Mouse (Mus musculus) activated CD4-positive, CD25-positive, alpha-beta regulatory T cell, adult 4 months (primary cell): ENCODE measurements around the gene Pld1. TPM values are rescaled to one million over a fixed set of nuclear protein-coding genes. Genes with fewer than 3 reads are reported as not detected.

Source experiments
- ATAC-seq: one replicate; pipeline ENCODE4 v1.8.0; 2017
- polyA plus RNA-seq, 2 experiments: library from polyadenylated mRNA; unstranded; fragments of 100-300 nt; shearing (Covaris generic); gene quantifications; one replicate each; pipeline ENCODE4 v1.2.1; 2017

Gene Pld1
- under 1 TPM; 0.11 to 0.25 TPM for polyA plus RNA-seq

GRCm38 (mm10) chr3:27938381-27939323 is at the start of gene Pld1:
Pld1 (plus strand) TSS chr3:27938695.
- no peak for ATAC-seq

DNA sequence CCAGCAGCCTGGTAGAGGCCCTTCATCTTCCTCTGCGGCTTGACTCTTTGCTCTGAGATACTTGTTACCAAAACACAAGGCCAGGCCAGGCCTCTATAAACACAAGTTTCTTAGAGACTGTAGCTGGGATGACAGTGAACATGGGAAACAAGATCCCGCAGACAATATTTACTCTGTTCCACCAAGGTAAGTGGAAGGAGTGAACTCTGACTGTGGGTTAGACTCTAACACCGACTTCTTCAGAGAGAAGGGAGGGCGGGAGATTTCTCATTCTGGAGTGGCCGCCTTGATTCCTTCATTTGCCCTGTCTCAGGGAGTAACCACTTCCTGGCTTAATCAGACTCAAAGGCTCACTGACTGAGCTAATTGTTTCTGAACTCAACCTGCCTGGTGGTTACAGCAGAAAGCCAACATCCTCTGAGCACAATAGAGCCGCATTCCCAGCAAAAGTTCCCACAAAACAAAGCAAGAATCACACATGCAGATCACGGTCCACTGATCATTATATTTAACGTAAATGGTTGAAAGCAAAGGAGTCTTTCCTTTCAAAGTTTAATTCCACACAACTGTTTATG is 42.1 kb upstream of the Pld1 start, which contains the start of gene Tmem212:
Gene Tmem212, minus strand, starts transcription at position 51 of the 575 bp plus-strand sequence.
- ATAC-seq = no peak

DNA sequence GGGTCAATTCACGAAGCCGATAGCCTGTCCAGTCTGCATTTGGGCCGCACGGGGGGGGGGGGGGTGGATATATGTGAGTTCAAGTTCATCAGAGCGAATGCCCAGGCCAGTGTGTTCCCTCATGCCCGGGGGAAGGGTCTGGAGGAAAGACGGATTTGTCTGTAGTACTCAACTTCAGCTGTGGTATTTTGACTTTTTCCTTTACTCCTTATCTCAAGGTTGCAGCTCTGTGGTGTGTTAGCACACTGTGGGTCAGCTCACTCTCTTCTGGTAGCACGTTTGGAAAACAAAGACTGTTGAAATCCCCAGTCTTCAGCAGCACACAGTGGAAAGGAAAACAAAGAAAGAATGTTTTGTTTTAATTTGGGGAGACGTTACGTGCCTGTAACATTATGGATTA is 40.3 kb upstream of the Pld1 start:
- ATAC-seq = no peak

GRCm38 (mm10) chr3:27899012-27899726 is 39.3 kb upstream of the Pld1 start:
- ATAC-seq = no peak

- ATAC-seq = no peak
Measured at GRCm38 (mm10) chr3:27901846-27902245, 36.6 kb upstream of the Pld1 start.

- ATAC-seq = no peak
Measured at GRCm38 (mm10) chr3:27904659-27905330, 33.7 kb upstream of the Pld1 start.

- no peak for ATAC-seq
Measured at GRCm38 (mm10) chr3:27906647-27907209, 31.8 kb upstream of the Pld1 start.

GRCm38 (mm10) chr3:27907301-27907700 is 31.2 kb upstream of the Pld1 start:
- ATAC-seq = no peak

GRCm38 (mm10) chr3:27908316-27908715 is 30.2 kb upstream of the Pld1 start:
- ATAC-seq = no peak

- ATAC-seq = no peak
Measured at GRCm38 (mm10) chr3:27909016-27909415, 29.5 kb upstream of the Pld1 start.

- ATAC-seq = no peak
Measured at GRCm38 (mm10) chr3:27918656-27919436, 19.6 kb upstream of the Pld1 start.

GRCm38 (mm10) chr3:27921268-27922020 is 17.1 kb upstream of the Pld1 start:
- no peak for ATAC-seq

- no peak for ATAC-seq
Measured at GRCm38 (mm10) chr3:27924037-27924436, 14.5 kb upstream of the Pld1 start.

DNA sequence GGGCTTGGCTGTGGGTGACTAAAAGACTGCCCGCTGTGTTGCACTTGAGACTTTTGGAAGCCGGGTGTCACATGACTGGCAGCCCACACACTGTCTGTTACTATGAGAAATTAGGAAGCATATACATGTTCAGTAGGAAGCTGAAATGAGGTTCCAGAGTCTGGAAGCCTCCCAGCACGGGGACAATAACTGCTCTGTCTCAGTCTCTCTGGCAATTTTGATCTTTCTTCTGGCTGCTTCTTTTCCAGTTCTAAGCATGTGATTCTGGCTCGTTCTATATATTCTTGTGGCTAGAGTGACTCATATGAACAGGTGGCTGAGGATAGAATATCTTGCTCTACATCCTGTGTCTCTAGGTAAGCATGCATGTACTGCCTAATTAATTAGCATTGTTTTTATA is 9.3 kb upstream of the Pld1 start:
- ATAC-seq = no peak

GRCm38 (mm10) chr3:27932391-27932790 is 6.1 kb upstream of the Pld1 start:
- no peak for ATAC-seq

DNA sequence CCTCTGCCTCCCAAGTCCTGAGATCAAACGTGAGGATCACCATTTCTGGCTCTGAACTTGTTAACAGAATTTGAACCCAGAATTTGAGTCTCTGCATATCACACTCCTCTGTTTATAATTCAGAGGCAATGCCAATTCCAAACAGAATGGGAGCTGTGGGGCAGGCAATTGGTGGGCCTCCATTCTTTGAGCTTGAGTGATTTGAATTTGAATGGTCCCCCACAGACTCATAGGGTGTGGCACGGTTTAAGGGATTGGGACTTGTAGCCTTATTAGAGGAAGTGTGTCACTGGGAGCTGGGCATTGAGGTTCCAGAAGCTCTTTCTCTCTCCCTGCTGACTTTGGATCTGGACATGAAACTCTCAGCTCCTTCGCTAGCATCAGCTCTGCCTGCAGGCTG is 2.9 kb upstream of the Pld1 start:
- no peak for ATAC-seq

DNA sequence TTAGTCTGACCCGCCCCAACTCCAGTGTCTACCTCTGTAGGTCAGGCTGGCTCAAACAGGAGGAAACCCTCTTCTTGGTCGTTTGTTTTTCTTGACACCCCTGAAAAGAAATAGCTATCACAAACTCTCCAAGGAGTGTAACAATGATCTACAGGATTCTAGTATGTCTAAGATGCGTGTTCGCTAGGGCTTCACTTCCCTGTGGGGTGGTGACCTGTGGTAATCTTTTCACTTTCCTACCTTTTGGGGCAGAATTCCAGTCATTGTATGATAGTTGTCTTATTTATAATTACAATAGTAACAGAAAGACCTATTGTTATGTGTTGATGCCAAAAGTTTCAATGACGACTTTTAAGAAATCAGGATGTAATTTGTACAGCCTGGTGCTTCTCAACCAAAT is 1.8 kb upstream of the Pld1 start:
- no peak for ATAC-seq

- no peak for ATAC-seq
Measured at GRCm38 (mm10) chr3:27937144-27938110, 1.1 kb upstream of the Pld1 start.

DNA sequence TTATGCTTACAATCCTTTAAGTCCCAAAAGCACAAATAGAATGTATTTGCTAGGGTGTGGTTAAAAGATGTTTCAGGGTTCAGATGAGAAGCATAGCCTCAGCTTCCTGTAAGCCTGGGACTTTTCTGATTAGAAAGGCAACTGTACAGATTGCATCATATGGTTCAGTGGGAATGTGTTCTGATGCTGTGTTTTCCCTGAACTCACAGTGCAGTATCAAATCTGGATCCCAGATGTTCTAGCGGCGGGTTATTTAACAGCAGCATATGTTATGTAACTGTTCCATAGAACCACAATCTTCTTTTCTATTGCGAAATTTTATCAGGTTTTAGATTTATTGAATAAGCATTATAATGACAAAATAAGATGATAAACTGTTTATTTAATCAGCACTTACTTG is 3.1 kb downstream of the Pld1 start:
- ATAC-seq = no peak

GRCm38 (mm10) chr3:27942991-27943390 is 4.5 kb downstream of the Pld1 start:
- no peak for ATAC-seq
